Mouse (Mus musculus): ENCODE results near the gene Dennd2a.

Dennd2a gene

GRCm38 (mm10) chr6:39515739-39516131 is 41.9 kb downstream of the Dennd2a start:
- no peak for DNase-seq (ENCODE audit: low spot score in 2 of 2)

GRCm38 (mm10) chr6:39515040-39515738 is 42.5 kb downstream of the Dennd2a start:
- DNase-seq (ENCODE audit: low spot score in 2 of 2): no peak

- DNase-seq (ENCODE audit: low spot score in 2 of 2): no peak
Measured at GRCm38 (mm10) chr6:39503476-39503875, 54.2 kb downstream of the Dennd2a start.

GRCm38 (mm10) chr6:39497165-39497564 is 60.5 kb downstream of the Dennd2a start:
- no peak for DNase-seq (ENCODE audit: low spot score in 2 of 2)

- DNase-seq (ENCODE audit: low spot score in 2 of 2): no peak
Measured at GRCm38 (mm10) chr6:39493129-39493714, 64.4 kb downstream of the Dennd2a start.

DNA sequence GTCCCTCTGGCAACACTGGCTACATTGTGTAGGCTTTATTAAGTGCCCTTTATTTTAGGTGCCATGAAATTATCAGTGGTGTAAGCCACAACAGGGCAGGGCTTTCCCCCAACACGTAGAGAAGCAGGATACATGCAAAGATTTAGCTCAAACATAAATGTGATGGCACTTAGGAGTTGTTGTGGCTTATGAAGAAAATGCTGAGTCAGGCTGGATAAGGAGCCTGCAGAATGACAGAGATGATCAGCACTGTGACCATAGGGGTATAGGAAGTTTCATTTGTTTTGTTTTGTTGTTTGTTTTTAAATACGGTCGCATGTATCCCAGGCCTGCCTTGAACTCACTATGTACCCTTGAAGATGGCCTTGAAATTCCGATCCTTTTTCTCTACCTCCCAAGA is 65.5 kb downstream of the Dennd2a start:
- DNase-seq (ENCODE audit: low spot score in 2 of 2): no peak

GRCm38 (mm10) chr6:39491203-39491602 is 66.5 kb downstream of the Dennd2a start:
- DNase-seq (ENCODE audit: low spot score in 2 of 2): no peak

DNA sequence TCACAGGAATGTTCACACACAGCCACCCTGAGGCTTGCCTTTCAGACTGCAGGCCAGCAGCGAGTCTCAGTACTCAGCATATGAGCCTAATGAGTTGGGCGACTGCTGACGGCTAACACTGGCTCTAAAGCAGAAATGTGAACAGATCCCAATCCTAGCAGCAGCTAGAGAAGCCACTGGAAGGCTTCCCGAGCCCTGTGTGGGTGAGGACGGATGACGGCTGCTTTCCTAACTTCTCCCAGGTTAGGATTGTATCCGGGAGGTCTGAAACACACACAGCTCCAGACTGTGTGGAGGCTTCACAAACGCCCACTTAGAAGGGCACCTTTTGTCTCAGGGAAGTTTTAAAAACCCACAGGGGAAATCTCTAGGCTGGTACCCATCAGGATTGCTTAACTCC is 69.4 kb downstream of the Dennd2a start:
- no peak for DNase-seq (ENCODE audit: low spot score in 2 of 2)

DNA sequence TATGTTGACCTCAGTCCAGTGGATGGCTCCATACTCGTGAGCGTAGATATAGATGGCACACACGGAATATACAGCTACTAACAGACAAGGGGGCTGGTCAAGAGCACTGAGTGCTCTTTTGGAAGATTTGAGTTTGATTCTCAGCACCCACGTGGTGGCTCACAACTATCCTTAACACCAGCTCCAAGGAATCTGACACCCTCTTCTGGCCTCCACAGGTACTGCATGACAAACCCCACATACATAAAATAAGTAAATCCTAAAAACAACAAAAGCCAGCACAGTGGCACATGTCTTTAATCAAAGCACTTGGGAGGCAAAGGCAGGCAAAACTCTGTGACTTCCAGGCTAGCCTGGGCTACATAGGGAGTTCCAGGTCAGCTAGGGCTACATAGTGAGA is 74.0 kb downstream of the Dennd2a start:
- DNase-seq (ENCODE audit: low spot score in 2 of 2): no peak

GRCm38 (mm10) chr6:39478509-39479150 is 79.0 kb downstream of the Dennd2a start:
- no peak for DNase-seq (ENCODE audit: low spot score in 2 of 2)

- no peak for DNase-seq (ENCODE audit: low spot score in 2 of 2)
Measured at GRCm38 (mm10) chr6:39476617-39477016, 81.0 kb downstream of the Dennd2a start.

DNA sequence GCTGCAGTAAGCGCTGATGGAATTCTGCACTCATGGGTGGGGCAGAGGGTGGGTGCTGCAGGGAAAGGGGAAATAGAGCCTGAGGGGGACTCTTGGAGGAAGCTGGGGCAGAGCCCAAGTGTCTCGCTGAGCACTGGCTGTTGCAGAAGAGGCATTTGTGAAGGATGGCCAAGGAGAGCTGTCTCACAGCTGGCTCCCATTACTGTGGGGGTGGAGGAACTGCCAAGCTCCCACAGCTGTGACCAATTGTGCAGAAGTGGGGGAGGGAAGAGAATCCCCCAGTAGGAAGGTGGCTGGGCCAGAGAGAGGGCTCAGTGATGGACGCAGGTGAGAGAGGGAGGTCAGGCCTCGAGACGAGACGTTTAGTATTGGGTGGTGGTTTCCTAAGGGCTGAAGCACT is 83.2 kb downstream of the Dennd2a start:
- DNase-seq (ENCODE audit: low spot score in 2 of 2): no peak

- DNase-seq (ENCODE audit: low spot score in 2 of 2): no peak
Measured at GRCm38 (mm10) chr6:39472837-39473236, 84.8 kb downstream of the Dennd2a start.

DNA sequence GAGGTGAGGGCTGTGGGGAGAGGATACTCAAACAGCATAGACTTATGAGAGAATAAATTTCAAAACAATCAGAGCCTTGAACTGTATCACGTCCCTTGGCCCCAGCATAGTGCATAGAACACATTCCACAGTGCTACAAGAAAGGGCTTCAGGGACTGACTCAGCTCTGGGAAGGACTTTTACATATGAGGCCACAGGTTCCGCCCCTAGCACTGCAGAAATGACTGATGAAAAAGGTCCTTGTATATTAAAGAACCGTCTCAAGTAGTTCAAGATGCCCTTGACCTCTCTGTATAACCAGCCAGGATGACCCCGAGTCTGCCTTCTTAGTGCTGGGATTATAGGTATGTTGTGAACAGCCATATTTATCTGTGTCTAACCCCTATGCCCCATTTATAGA is 85.4 kb downstream of the Dennd2a start:
- no peak for DNase-seq (ENCODE audit: low spot score in 2 of 2)

DNA sequence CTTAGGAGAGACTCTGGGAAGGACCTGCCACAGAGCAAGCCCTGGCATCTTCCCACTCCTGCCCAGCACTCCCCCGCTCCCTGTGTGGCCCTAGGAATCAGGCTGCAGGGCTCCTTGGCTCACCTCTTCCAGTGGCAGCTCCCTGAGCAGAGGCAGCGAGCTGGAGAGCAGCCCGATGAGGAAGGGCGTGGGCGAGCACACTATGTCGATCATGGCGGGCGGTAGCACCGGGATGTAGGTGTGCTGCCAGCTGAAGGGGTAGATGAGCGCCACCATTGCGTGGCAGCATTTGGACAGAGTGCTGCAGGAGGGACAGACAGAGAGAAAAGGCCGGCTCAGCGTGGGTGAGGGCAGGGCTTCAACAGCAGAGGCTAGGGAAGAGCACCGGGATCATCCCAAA is 87.6 kb downstream of the Dennd2a start:
- no peak for DNase-seq (ENCODE audit: low spot score in 2 of 2)

GRCm38 (mm10) chr6:39469427-39469826 is 88.2 kb downstream of the Dennd2a start:
- peak in 1 of 2 experiments; percentile 9 for DNase-seq (ENCODE audit: low spot score in 2 of 2)

GRCm38 (mm10) chr6:39462621-39463538 is 94.8 kb downstream of the Dennd2a start:
- DNase-seq (ENCODE audit: low spot score in 2 of 2): peak; percentile 58 to 75

DNA sequence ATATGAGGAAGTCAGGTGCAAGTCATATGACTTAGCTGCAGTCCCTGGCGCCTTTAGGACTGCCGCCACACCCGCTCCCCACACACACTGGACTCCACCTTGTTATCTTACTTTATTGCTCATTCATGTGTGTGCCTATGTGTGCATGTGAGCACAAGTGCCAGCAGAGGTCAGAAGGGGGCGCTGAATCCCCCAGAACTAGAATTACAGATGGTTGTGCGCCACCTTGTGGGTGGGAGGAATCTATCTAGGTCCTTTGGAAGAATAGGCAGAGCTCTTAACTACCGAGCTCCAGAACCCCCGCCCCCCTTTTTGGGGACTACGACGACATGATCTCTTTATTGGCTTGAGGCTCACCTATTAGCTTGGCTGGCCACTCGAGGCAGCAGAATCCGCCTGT is 97.6 kb downstream of the Dennd2a start:
- peak; percentile 7 to 35 for DNase-seq (ENCODE audit: low spot score in 2 of 2)

DNA sequence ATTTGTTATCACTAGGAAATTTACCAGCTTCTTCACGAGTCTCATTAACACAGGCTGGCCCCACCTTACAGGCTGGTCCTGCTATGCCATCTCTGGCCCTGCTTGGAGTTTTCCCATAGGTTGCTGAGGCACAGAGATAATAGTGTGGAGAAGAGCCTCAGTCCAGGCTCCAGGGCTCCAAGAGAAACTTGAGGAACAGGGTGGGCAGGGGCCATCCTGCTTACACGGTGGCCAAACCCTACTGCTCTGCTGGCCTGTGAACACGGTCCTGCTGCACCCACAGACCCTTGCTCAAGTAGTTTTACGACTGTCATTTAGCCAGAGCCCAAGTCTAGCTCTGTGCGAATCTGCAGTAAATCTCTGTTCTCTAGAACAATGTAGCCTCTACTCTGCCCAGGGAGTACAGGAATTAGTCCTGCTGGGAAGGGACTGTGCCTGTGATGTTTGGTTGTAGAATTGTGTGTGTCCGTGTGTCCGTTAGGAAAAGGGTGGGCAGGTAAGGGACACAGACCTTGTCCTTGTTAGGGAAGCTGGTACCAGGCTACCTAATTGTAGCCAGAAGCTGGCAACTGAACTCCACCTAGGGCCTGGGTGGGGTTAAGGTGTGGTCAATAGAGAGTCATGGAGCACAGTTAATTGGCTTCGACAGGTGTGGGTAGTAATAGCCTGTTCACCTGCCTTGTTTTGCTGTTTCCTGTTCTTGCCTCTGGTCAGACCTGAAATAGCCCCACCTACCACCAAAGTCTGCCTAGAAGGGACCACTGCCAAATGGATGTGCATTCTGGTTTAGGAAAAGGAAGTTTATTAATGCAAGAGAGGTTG is 102.1 kb downstream of the Dennd2a start:
- DNase-seq (ENCODE audit: low spot score in 2 of 2): no peak

GRCm38 (mm10) chr6:39454616-39455015 is 103.1 kb downstream of the Dennd2a start:
- no peak for DNase-seq (ENCODE audit: low spot score in 2 of 2)

DNA sequence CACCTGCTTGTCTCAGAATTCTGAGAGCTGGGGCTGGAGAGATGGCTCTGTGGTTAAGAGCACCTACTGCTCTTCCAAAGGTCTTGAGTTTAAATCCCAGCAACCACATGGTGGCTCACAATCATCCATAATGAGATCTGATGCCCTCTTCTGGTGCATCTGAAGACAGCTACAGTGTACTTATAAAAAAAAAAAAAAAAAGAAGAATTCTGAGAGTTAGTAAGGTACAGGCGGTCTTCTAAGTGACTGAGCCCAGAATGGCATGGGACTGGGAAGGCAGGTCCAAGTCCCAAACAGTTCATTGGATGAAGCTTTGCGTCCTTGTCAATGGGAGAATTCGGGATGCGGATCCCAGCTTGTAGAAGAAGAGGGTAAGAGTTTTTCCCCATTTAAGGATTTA is 104.1 kb downstream of the Dennd2a start:
- DNase-seq (ENCODE audit: low spot score in 2 of 2): no peak
